Mouse (Mus musculus) testis, adult 2 months (tissue): ENCODE results near the gene Krtap3-3. TPM values are rescaled to one million over a fixed set of nuclear protein-coding genes. Genes with fewer than 3 reads are reported as not detected.
A peak's percentile ranks its signal among the peaks of the same experiment; 100 is the strongest.

Experiments
- H3K27ac ChIP-seq: fragments of 200-500 bp; 2 replicates; pipeline ENCODE4 v1.5.1; 2012; ENCODE audit warnings: low read depth, low read length; ENCODE audit not compliant: control insufficient read depth, insufficient read depth
- H3K27me3 ChIP-seq: fragments of 200-500 bp; 2 replicates; pipeline ENCODE4 v1.6.1; 2012; ENCODE audit warnings: mild to moderate bottlenecking, low read length, moderate library complexity; ENCODE audit not compliant: control insufficient read depth, insufficient read depth
- H3K36me3 ChIP-seq: fragments of 200-500 bp; 2 replicates; pipeline ENCODE4 v1.6.1; 2012; ENCODE audit warnings: mild to moderate bottlenecking, low read length; ENCODE audit not compliant: control insufficient read depth, insufficient read depth
- H3K4me1 ChIP-seq: fragments of 200-500 bp; 2 replicates; pipeline ENCODE4 v1.6.1; 2012; ENCODE audit warnings: low read length; ENCODE audit not compliant: control insufficient read depth, insufficient read depth
- H3K4me3 ChIP-seq: fragments of 200-500 bp; 2 replicates; pipeline ENCODE4 v1.5.1; 2012; ENCODE audit warnings: low read depth, mild to moderate bottlenecking, low read length, moderate library complexity, mixed read lengths; ENCODE audit not compliant: control insufficient read depth
- CTCF ChIP-seq: fragments of 200-500 bp; IDR thresholded peaks from 2 replicates; pipeline ENCODE4 v1.5.1; 2012; ENCODE audit warnings: low read depth, mild to moderate bottlenecking, inconsistent platforms, low read length, moderate library complexity; ENCODE audit not compliant: control insufficient read depth, insufficient read depth, insufficient replicate concordance
- POLR2A ChIP-seq: fragments of 200-500 bp; IDR thresholded peaks from 2 replicates; pipeline ENCODE4 v1.6.1; 2012; ENCODE audit warnings: low read depth, mild to moderate bottlenecking, inconsistent platforms, low read length, moderate library complexity; ENCODE audit not compliant: control insufficient read depth
- polyA plus RNA-seq: library from polyadenylated mRNA; depleted of rRNA; stranded (reverse); fragments of >200 nt; gene quantifications from 2 replicates; pipeline ENCODE4 v1.2.3, GENCODE M21; 2012

Krtap3-3 gene
- polyA plus RNA-seq, 1 experiment: not detected

GRCm38 (mm10) chr11:99574106-99574505, 23.4 kb upstream of the Krtap3-3 start:
- TF ChIP-seq POLR2A (no peak), CTCF (peak; percentile 70; the same call in 1 of the 2 replicates)
- H3K36me3 ChIP-seq: no peaks in the 10 kb centered on the region
- no peak overlapping the region for H3K4me3 ChIP-seq
- H3K4me1 ChIP-seq: no peaks in the 10 kb centered on the region
- H3K27ac ChIP-seq: no peak overlapping the region
- H3K27me3 ChIP-seq: no peaks in the 10 kb centered on the region

- Histone ChIP-seq H3K27ac (no peak overlapping the region), H3K4me1 (no peaks in the 10 kb centered on the region), H3K4me3 (no peak overlapping the region), H3K36me3 (no peaks in the 10 kb centered on the region), H3K27me3 (no peaks in the 10 kb centered on the region)
- TF ChIP-seq POLR2A (no peak), CTCF (no peak)
These were observed 22.5 kb upstream of the Krtap3-3 start for GRCm38 (mm10) chr11:99573164-99573563.

GRCm38 (mm10) chr11:99566530-99566929, 15.9 kb upstream of the Krtap3-3 start, which contains the start of gene Krtap3-1:
Krtap3-1 (minus strand) TSS chr11:99566630.
- no peak within 1 kb of the TSS for H3K27ac ChIP-seq
- no peaks in the 10 kb centered on the region for H3K4me1 ChIP-seq
- H3K36me3 ChIP-seq: no peaks in the 10 kb centered on the region
- H3K4me3 ChIP-seq: no peak within 1 kb of the TSS
- H3K27me3 ChIP-seq: no peaks in the 10 kb centered on the region
- no peak for TF ChIP-seq POLR2A
- no peak for TF ChIP-seq CTCF

GRCm38 (mm10) chr11:99562580-99562979, 11.9 kb upstream of the Krtap3-3 start:
- H3K4me1 ChIP-seq: no peaks in the 10 kb centered on the region

GRCm38 (mm10) chr11:99559366-99559765, 8.7 kb upstream of the Krtap3-3 start, which contains the start of gene Gm11939:
Gm11939 (minus strand) TSS chr11:99559466.
- Histone ChIP-seq H3K27ac (no peak within 1 kb of the TSS), H3K36me3 (no peaks in the 10 kb centered on the region), H3K4me1 (no peaks in the 10 kb centered on the region), H3K4me3 (no peak within 1 kb of the TSS), H3K27me3 (no peaks in the 10 kb centered on the region)
- TF ChIP-seq CTCF (no peak), POLR2A (no peak)

More at GRCm38 (mm10) chr11:99562580-99562979, 11.9 kb upstream of the Krtap3-3 start:
- H3K4me3 ChIP-seq: no peak overlapping the region
- TF ChIP-seq POLR2A (no peak), CTCF (no peak)
- no peak overlapping the region for H3K27ac ChIP-seq
- H3K27me3 ChIP-seq: no peaks in the 10 kb centered on the region
- H3K36me3 ChIP-seq: no peaks in the 10 kb centered on the region

- Histone ChIP-seq H3K27ac (no peak overlapping the region), H3K36me3 (no peaks in the 10 kb centered on the region), H3K4me3 (no peak overlapping the region), H3K27me3 (no peaks in the 10 kb centered on the region), H3K4me1 (no peaks in the 10 kb centered on the region)
- TF ChIP-seq CTCF (no peak), POLR2A (no peak)
These were observed 7.5 kb upstream of the Krtap3-3 start for GRCm38 (mm10) chr11:99557976-99558745.

- Histone ChIP-seq H3K4me3 (no peak within 1 kb of the TSS), H3K36me3 (no peaks in the 10 kb centered on the region), H3K27ac (no peak within 1 kb of the TSS), H3K27me3 (no peaks in the 10 kb centered on the region), H3K4me1 (no peaks in the 10 kb centered on the region)
- no peak for TF ChIP-seq CTCF
- no peak for TF ChIP-seq POLR2A
These were observed 6.1 kb upstream of the Krtap3-3 start, which contains the start of gene Krtap3-2 for GRCm38 (mm10) chr11:99556753-99557152. Krtap3-2 (minus strand) TSS chr11:99556853.

GRCm38 (mm10) chr11:99556195-99556594, 5.5 kb upstream of the Krtap3-3 start:
- no peaks in the 10 kb centered on the region for H3K36me3 ChIP-seq
- H3K4me1 ChIP-seq: no peaks in the 10 kb centered on the region
- no peak overlapping the region for H3K27ac ChIP-seq
- TF ChIP-seq CTCF (no peak), POLR2A (no peak)
- H3K27me3 ChIP-seq: no peaks in the 10 kb centered on the region
- H3K4me3 ChIP-seq: no peak overlapping the region
